10 mouse cellular contexts compared by ENCODE assay signal in genomic region chr7:124083741-124084140, GRCm38 (mm10).
"Had no signal": no experiment of that assay in that cellular context is flagged by ENCODE, and none has a peak within 500 bp of the region (broad histone marks: within the 10 kb centered on the region; RNA-seq: fewer than 3 reads in every experiment).

No protein-coding gene starts in this region.

- ATAC-seq: liver, postnatal 0 days; lung, postnatal 0 days; midbrain, embryonic 16.5 days had no signal

- DNase-seq: liver, postnatal 0 days; lung, adult 2 months; lung, postnatal 14 days; lung, postnatal 36 days; midbrain, embryonic 14.5 days; right cerebral cortex, postnatal 14 days; thymus, adult 2 months; thymus, postnatal 25 days had no signal
